Mouse (Mus musculus) small intestine, adult 2 months (tissue): ENCODE measurements at regions not wholly inside any gene's neighbourhood (a gene's known extent, or its start where the extent isn't known, plus 50 kb on each side); places are given as distances from the start of the nearest gene placed in this dataset.

Experiments
- H3K27ac ChIP-seq: fragments of 200-500 bp; 2 replicates; pipeline ENCODE4 v1.5.1; 2012; ENCODE audit warnings: low read depth, low read length, control low read depth, inconsistent platforms; ENCODE audit not compliant: insufficient read depth
- H3K27me3 ChIP-seq: fragments of 200-500 bp; 2 replicates; pipeline ENCODE4 v1.6.1; 2012; ENCODE audit warnings: mild to moderate bottlenecking, moderate library complexity, low read length, inconsistent platforms; ENCODE audit not compliant: control insufficient read depth, insufficient read depth
- H3K36me3 ChIP-seq: fragments of 200-500 bp; 2 replicates; pipeline ENCODE4 v1.6.1; 2012; ENCODE audit warnings: mild to moderate bottlenecking, low read length, control low read depth, inconsistent platforms; ENCODE audit not compliant: control insufficient read depth, insufficient read depth
- H3K4me1 ChIP-seq: fragments of 200-500 bp; 2 replicates; pipeline ENCODE4 v1.6.1; 2012; ENCODE audit warnings: low read length, inconsistent platforms, mixed read lengths; ENCODE audit not compliant: control insufficient read depth, insufficient read depth, insufficient read length
- H3K4me3 ChIP-seq: fragments of 200-500 bp; 2 replicates; pipeline ENCODE4 v1.5.1; 2012; ENCODE audit warnings: low read depth, mild to moderate bottlenecking, control low read depth, inconsistent platforms, low read length, moderate library complexity
- CTCF ChIP-seq: fragments of 200-500 bp; IDR thresholded peaks from 2 replicates; pipeline ENCODE4 v1.5.1; 2012; ENCODE audit warnings: low read depth, mild to moderate bottlenecking, control low read depth, inconsistent platforms, low read length, moderate library complexity, mixed read lengths; ENCODE audit not compliant: insufficient replicate concordance, insufficient read length; ENCODE audit errors: extremely low read depth
- POLR2A ChIP-seq: fragments of 200-500 bp; IDR thresholded peaks from 2 replicates; pipeline ENCODE4 v1.6.1; 2012; ENCODE audit warnings: low read depth, mild to moderate bottlenecking, control low read depth, inconsistent platforms, low read length, moderate library complexity
- WGBS: fragments of 180-500 bp; shearing (Covaris S2); methylation state at CpG from one replicate; pipeline ENCODE4 v1.1.7; 2018; 5-methylcytosine and 5-hydroxymethylcytosine counted together

DNA sequence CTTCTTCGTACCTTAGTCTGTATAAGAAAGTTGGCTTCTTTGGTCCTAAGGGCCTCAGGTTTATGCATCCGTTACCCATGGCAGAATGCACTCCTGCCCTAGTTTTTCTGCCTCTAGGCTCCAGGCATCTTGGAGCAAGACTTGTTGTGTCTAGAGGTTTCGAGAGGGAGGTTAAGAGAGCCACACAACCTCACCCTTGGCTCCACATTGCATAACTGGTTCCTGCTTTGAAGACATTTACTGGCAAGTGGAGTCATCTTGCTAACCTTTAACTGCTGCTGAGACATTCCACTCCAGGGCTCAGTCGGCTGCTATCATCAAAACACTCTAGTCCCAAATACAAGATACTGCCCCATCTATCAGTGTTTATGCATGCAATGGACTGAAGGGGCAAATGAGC is 135.9 kb downstream of the Cog6 start:
- TF ChIP-seq CTCF: no peak
- TF ChIP-seq POLR2A: no peak
- H3K36me3 ChIP-seq: no peaks in the 10 kb centered on the region
- no peak overlapping the region for H3K27ac ChIP-seq
- no peaks in the 10 kb centered on the region for H3K4me1 ChIP-seq
- H3K27me3 ChIP-seq: no peaks in the 10 kb centered on the region; the same call in 1 of the 2 replicates
- H3K4me3 ChIP-seq: no peak overlapping the region
- 68% methylated on average over 4 of the region's 4 CpGs for WGBS

DNA sequence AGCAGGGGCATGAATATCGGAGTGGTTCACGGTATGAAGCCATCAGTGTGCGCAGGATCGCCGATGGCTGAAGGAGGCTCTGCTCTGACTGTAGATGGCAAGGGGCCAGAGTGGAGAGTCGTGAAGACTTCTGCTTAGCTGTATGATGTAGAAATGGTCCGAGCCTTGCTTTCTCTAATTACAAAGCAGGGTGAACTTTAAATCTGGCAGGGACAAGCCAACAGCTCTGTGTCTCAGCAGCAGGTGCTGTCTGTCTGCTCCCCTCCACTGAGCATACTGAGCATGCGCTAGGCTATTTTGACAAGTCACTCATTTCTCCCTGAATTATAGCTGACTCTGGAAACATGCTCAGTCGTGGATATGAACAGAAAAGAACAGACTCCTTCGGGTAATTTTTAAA is 137.3 kb downstream of the Cog6 start:
- no peak overlapping the region for H3K27ac ChIP-seq
- no peaks in the 10 kb centered on the region; the same call in 1 of the 2 replicates for H3K27me3 ChIP-seq
- 76% methylated on average over 10 of the region's 10 CpGs for WGBS
- no peaks in the 10 kb centered on the region for H3K36me3 ChIP-seq
- no peak overlapping the region for H3K4me3 ChIP-seq
- TF ChIP-seq CTCF: no peak
- TF ChIP-seq POLR2A: no peak
- H3K4me1 ChIP-seq: no peaks in the 10 kb centered on the region

GRCm38 (mm10) chr3:52878334-52878733 is 138.7 kb downstream of the Cog6 start:
- TF ChIP-seq POLR2A (no peak), CTCF (no peak)
- H3K27ac ChIP-seq: no peak overlapping the region

GRCm38 (mm10) chr3:52872260-52872659 is 144.8 kb downstream of the Cog6 start:
- 77% methylated on average over 5 of the region's 5 CpGs for WGBS
- no peaks in the 10 kb centered on the region for H3K27me3 ChIP-seq
- TF ChIP-seq POLR2A (no peak), CTCF (no peak)

More at GRCm38 (mm10) chr3:52878334-52878733, 138.7 kb downstream of the Cog6 start:
- no peak overlapping the region for H3K4me3 ChIP-seq
- H3K4me1 ChIP-seq: no peaks in the 10 kb centered on the region
- no peaks in the 10 kb centered on the region for H3K36me3 ChIP-seq
- WGBS: 53% methylated on average over 3 of the region's 3 CpGs
- no peaks in the 10 kb centered on the region; the same call in 1 of the 2 replicates for H3K27me3 ChIP-seq

GRCm38 (mm10) chr3:52863146-52863849 is 153.7 kb downstream of the Cog6 start:
- 75% methylated on average over 8 of the region's 8 CpGs for WGBS
- Histone ChIP-seq H3K27ac (no peak overlapping the region), H3K4me1 (no peaks in the 10 kb centered on the region), H3K27me3 (no peaks in the 10 kb centered on the region), H3K36me3 (no peaks in the 10 kb centered on the region), H3K4me3 (no peak overlapping the region)
- TF ChIP-seq POLR2A (no peak), CTCF (no peak)

More at GRCm38 (mm10) chr3:52872260-52872659, 144.8 kb downstream of the Cog6 start:
- no peak overlapping the region for H3K4me3 ChIP-seq
- H3K4me1 ChIP-seq: no peaks in the 10 kb centered on the region
- H3K36me3 ChIP-seq: no peaks in the 10 kb centered on the region
- no peak overlapping the region for H3K27ac ChIP-seq

- Histone ChIP-seq H3K4me3 (no peak overlapping the region), H3K36me3 (no peaks in the 10 kb centered on the region), H3K27ac (no peak overlapping the region), H3K4me1 (no peaks in the 10 kb centered on the region), H3K27me3 (no peaks in the 10 kb centered on the region)
- WGBS: 70% methylated on average over 4 of the region's 4 CpGs
- TF ChIP-seq CTCF: no peak
- no peak for TF ChIP-seq POLR2A
Observed at GRCm38 (mm10) chr3:52862026-52862425, 155.0 kb downstream of the Cog6 start.

- Histone ChIP-seq H3K36me3 (no peaks in the 10 kb centered on the region), H3K27ac (no peak overlapping the region), H3K4me1 (no peaks in the 10 kb centered on the region), H3K27me3 (no peaks in the 10 kb centered on the region), H3K4me3 (no peak overlapping the region)
- 84% methylated on average over 13 of the region's 13 CpGs for WGBS
- TF ChIP-seq CTCF (no peak), POLR2A (no peak)
Observed at GRCm38 (mm10) chr3:52861538-52861937, 155.5 kb downstream of the Cog6 start.
